38 mouse cellular contexts compared by ENCODE assay signal in the genomic region with DNA sequence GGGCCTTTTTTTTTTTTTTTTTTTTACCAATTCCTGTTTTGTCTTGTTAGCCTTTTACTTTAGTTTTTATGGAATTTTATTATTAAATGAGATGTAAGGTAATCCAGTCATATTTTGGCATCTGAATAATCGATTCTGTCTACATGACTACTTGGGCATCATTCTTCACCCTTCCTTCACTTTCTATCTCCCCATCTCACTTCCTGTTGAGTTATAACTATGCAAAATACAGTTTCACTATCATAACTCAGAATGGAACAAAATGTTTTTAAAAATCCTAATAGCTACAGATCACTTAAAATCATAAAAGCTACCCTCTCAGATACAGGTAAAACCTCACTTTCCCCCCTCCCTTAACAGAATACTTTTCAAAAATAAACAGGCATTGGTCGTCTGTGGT. TPM values are rescaled to one million over a fixed set of nuclear protein-coding genes. Genes with fewer than 3 reads are reported as not detected.
"Had no signal": no experiment of that assay in that cellular context is flagged by ENCODE, and none has a peak within 500 bp of the region (broad histone marks: within the 10 kb centered on the region; RNA-seq: fewer than 3 reads in every experiment).

No protein-coding gene starts in this region.

- H3K4me1 ChIP-seq: embryonic facial prominence, embryonic 10.5 days; embryonic facial prominence, embryonic 12.5 days; embryonic facial prominence, embryonic 13.5 days; embryonic facial prominence, embryonic 15.5 days; forebrain, embryonic 10.5 days; forebrain, embryonic 12.5 days; forebrain, embryonic 13.5 days; forebrain, embryonic 15.5 days had no signal

- H3K27ac ChIP-seq: embryonic facial prominence, embryonic 10.5 days; embryonic facial prominence, embryonic 12.5 days; embryonic facial prominence, embryonic 13.5 days; embryonic facial prominence, embryonic 15.5 days; forebrain, embryonic 10.5 days; forebrain, embryonic 12.5 days; forebrain, embryonic 13.5 days; forebrain, embryonic 15.5 days; gastrocnemius, adult 2 months; heart, adult 2 months had no signal

- H3K4me3 ChIP-seq: embryonic facial prominence, embryonic 10.5 days; embryonic facial prominence, embryonic 12.5 days; embryonic facial prominence, embryonic 13.5 days; embryonic facial prominence, embryonic 15.5 days; erythroblast, embryonic 14.5 days; forebrain, embryonic 10.5 days; forebrain, embryonic 12.5 days; forebrain, embryonic 13.5 days; forebrain, embryonic 15.5 days; gastrocnemius, adult 2 months; heart, adult 2 months had no signal

- H3K4me2 ChIP-seq: embryonic facial prominence, embryonic 12.5 days; embryonic facial prominence, embryonic 13.5 days; embryonic facial prominence, embryonic 15.5 days; forebrain, embryonic 12.5 days; forebrain, embryonic 13.5 days; forebrain, embryonic 15.5 days had no signal

- H3K27me3 ChIP-seq: embryonic facial prominence, embryonic 12.5 days; embryonic facial prominence, embryonic 13.5 days; embryonic facial prominence, embryonic 15.5 days; forebrain, embryonic 12.5 days; forebrain, embryonic 13.5 days; forebrain, embryonic 15.5 days had no signal

- DNase-seq: cerebellum, adult 9-10 months; cerebellum, adult 9-11 months; cerebellum, postnatal 10 days; cerebellum, postnatal 14 days; cerebellum, postnatal 25 days; cerebellum, postnatal 36 days; embryo, embryonic 11 days; forebrain, postnatal 0 days; gastrocnemius, adult 2 months; gastrocnemius, postnatal 10 days; gastrocnemius, postnatal 14 days; gastrocnemius, postnatal 25 days; gastrocnemius, postnatal 36 days; heart, adult 11 months; heart, adult 18-20 months; heart, adult 2 months had no signal

- H3K9ac ChIP-seq: embryonic facial prominence, embryonic 12.5 days; embryonic facial prominence, embryonic 13.5 days; embryonic facial prominence, embryonic 15.5 days; forebrain, embryonic 12.5 days; forebrain, embryonic 13.5 days; forebrain, embryonic 15.5 days; forebrain, postnatal 0 days had no signal

- H3K9me3 ChIP-seq: embryonic facial prominence, embryonic 10.5 days; embryonic facial prominence, embryonic 12.5 days; embryonic facial prominence, embryonic 13.5 days; embryonic facial prominence, embryonic 15.5 days; forebrain, embryonic 10.5 days; forebrain, embryonic 12.5 days; forebrain, embryonic 13.5 days; forebrain, embryonic 15.5 days had no signal

- H3K36me3 ChIP-seq: embryonic facial prominence, embryonic 10.5 days; embryonic facial prominence, embryonic 12.5 days; embryonic facial prominence, embryonic 13.5 days; embryonic facial prominence, embryonic 15.5 days; forebrain, embryonic 10.5 days; forebrain, embryonic 12.5 days; forebrain, embryonic 15.5 days had no signal

RNA-seq across cellular contexts. Expression of a gene that starts 6.8 kb away (rescaled TPM):
- total RNA-seq: common myeloid progenitor, adult 5-6 weeks; forebrain, postnatal 0 days; gastrocnemius, adult 18-20 months; gastrocnemius, adult 2 months; gastrocnemius, adult 8-10 months; gastrocnemius, postnatal 10 days; gastrocnemius, postnatal 14 days; gastrocnemius, postnatal 25 days; gastrocnemius, postnatal 36 days; gastrocnemius, postnatal 4 days; granulocyte monocyte progenitor cell, adult 5-6 weeks; heart, adult 18-20 months; heart, adult 2 months; heart, adult 8-10 months had no signal
- polyA plus RNA-seq: cortical plate, adult 2 months; embryonic facial prominence, embryonic 10.5 days; embryonic facial prominence, embryonic 11.5 days; embryonic facial prominence, embryonic 12.5 days; embryonic facial prominence, embryonic 13.5 days; embryonic facial prominence, embryonic 14.5 days; embryonic facial prominence, embryonic 15.5 days; erythroblast, embryonic 14.5 days; forebrain, embryonic 10.5 days; forebrain, embryonic 11.5 days; forebrain, embryonic 12.5 days; forebrain, embryonic 13.5 days; forebrain, embryonic 14.5 days; forebrain, embryonic 15.5 days; forebrain, embryonic 16.5 days; forebrain, postnatal 0 days; frontal cortex, adult 2 months; heart, adult 2 months had no signal
